Mouse (Mus musculus) adrenal gland, postnatal 25 days (tissue): Measurements from ENCODE around the gene Tmem108. TPM values are rescaled to one million over a fixed set of nuclear protein-coding genes. Genes with fewer than 3 reads are reported as not detected.

Experiments
- DNase-seq: peaks from one replicate; pipeline ENCODE4 v3.0.0; 2021; ENCODE audit warnings: mixed read lengths
- total RNA-seq: library from RNA; stranded (reverse); gene quantifications from 2 replicates; pipeline ENCODE4 v1.2.3, GENCODE M21; 2021

Gene Tmem108
- total RNA-seq, 1 experiment from 2014 or later, result 4.4 TPM

DNA sequence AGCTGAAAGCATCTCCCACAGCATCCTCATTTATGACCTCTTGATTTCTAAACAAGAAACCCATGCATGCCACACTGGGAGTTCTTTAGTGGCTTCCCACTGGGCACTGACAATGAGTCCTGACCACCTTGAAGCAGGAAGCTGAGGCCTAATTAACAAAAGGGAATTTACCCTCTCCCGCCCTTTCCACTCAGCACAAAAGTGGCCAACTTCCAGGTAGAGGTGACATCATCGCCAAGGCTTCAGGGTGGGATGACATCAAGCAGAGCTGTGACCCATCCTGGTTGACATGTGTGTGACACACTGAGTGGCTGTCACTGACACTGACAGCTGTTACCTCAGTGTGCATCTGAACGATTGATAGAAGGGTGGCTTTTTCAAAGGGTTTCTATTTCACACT, 124.8 kb downstream of the Tmem108 start:
- DNase-seq, result no peak

DNA sequence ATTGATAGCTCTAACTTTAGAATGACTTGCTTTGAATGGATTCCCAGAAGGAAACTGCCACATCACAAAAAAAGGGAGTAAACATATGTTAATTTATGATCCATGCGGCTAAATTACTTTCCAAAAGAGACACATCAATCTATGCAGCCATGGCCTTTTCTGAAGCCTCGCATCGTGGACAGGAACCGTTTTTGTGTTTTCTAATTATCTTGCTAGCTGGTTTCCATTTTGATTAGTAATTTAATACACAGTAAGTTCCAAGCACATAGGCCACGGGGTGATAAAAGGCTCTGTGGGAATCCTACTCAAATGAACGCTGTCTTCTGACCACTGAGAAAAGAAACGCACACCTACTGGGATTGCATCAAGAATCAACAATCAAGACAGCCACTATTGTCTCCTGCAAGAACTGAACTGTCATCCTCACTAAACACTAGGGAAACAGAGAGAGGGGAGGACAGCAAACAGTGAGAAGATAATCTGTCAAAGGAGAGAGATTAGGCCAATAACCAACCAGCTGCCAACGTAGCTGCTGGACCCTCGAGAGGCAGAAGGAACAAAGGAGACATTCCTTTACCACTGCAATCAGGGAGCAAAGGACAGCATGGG, 132.7 kb downstream of the Tmem108 start:
- no peak for DNase-seq

- DNase-seq, result no peak
These were observed 134.2 kb downstream of the Tmem108 start for GRCm38 (mm10) chr9:103627404-103627900.

GRCm38 (mm10) chr9:103626156-103626555, 135.5 kb downstream of the Tmem108 start:
- DNase-seq, result no peak

DNA sequence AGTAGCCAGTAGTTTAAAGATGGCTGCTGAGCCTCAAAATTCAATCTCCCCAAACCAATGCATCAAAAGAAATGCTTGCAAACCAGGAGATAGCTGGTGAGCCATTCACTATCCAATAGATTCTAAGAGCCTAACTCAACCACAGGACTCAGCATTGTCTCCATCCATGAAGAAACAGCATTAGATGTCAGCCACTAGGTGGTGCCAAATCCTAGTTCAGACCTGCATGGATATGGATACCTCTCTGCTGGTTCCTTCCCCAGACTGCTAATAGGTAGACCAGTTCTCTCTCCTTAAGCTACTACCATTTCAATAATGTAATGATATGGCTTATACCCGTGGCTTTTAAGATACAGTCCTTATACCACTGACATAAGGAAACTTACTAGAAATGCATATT, 137.0 kb downstream of the Tmem108 start:
- peak; percentile 44 for DNase-seq

- DNase-seq, result no peak
These were observed 137.9 kb downstream of the Tmem108 start for GRCm38 (mm10) chr9:103623560-103624316.

GRCm38 (mm10) chr9:103622988-103623387, 138.6 kb downstream of the Tmem108 start:
- DNase-seq, result no peak

DNA sequence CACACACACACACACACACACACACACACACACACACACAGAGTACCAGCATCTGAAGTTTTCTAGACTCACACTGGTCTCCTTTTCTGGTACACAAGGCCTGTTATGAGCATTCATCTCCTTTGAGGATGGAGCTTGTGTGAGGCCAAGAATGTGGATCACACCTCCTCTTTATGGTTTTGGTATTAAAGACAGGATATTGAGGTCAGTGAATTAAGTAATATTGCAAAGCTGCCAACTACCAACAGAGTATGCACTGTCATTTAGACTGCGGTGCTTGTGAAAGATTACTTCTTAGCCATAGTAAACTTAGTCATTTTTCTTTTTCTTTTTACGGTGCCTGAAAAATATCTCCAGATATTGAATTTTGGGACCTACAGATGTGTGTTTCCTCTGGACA, 139.8 kb downstream of the Tmem108 start:
- no peak for DNase-seq

DNA sequence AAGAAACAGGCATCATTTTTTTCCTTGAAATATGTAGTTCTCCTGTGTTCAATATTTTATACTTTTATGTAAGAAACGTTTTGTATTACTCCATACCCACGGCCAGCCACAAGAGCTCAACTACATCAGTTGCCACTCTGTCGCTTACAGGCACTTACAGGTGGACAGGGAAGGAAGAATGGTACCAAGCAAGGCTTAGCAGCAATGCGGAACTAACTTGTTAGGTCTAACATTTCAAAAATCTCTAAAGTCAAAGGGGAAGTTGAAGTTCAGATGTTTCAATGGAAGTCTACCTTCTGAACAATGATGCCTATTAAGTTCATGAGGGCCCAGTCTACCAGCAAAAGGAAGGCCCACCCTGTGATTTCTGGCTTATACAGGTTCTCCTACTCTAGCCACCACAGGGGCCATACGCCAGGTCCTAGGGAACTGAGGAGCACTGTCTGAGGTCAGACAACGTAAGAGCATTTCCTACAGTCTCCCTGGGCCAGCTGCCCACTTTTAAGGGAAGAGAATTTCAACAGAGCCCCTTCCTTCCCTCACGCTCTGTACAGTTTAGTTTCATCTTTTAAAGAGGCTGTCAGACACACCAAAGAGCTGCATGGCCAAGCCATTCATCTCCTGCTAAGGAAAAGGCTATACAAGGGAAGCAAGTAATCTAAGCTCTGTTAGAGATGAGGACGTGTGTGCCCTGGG, 141.0 kb downstream of the Tmem108 start:
- no peak for DNase-seq

GRCm38 (mm10) chr9:103614260-103614659, 147.4 kb downstream of the Tmem108 start:
- no peak for DNase-seq

DNA sequence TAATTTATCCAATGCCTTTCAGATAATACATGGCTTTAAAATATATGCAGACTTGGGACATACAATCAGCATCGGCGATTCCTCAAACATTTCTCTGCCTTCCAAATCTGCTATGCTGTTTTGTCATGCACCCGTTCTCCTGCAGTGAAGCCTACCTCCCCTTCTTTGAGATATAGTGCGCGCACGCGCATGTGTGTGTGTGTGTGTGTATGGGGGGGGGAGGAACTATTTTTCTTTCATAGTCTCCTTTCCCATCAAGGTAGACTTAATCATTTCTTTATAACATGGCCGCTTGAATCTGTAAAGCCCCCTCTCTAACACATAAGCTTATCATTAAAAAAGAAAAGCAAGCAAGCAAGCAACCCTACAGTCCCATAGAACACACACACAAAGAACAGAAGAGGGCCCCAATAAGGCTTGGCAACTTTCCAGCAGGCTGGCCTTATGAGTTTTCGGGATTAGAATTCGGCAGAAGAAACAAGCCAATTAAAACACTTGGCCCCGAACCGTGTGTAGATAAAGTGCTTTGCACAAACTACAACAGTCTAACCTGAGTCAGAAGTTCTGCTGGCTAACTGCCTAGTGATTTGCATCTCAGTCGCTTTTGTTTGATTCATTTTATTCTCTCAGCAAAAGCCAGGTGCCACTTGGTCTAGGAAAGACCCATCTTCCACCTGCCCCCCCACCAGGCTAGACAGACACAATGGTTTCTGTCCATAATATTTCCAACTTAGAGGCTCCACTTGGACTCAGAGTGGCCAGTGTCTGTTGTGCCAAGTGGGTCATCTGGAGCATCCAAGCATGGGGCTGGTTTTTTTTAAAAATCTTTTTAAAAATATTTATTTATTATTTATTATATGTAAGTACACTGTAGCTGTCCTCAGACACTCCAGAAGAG, 153.2 kb downstream of the Tmem108 start:
- no peak for DNase-seq

DNA sequence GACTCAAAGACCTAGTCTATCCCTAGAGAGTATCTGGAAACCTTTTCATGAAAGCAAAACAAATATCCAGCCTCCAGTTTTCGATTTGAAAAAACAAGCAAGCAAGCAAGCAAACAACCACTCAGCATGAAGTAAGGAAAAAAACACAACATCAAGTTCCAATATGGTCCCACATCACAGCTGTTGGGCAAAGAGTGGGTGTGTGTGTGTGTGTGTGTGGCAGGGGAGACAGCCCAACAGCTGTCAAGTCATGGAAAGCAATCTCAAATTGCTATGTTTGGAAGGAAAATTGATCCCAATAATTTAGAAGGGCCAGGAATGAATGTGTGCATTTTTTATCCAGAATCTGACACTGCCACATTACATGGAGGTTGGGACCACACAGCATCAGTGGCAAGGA, 155.6 kb downstream of the Tmem108 start:
- DNase-seq, result no peak

DNA sequence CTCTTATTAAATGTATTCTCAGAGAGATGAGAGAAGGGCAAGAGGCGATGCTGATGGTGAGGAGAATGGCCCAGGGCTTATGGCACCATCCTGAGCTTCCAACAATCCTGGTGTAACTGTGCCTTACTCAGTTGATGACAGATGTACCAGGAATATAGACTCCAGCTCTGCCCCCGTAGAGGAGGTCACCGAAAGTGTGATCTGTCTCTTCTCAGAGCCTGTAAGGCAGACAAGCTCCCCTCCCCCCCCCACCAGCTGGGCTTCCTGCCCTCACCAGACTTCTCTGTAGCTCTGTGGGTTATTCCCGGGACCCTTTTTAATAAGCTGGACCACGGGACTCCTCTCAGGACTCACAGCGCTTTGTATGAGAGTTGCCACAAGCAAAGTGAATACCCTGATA, 157.8 kb downstream of the Tmem108 start:
- no peak for DNase-seq

GRCm38 (mm10) chr9:103601878-103602277, 159.8 kb downstream of the Tmem108 start:
- DNase-seq, result no peak

- no peak for DNase-seq
These were observed 160.8 kb downstream of the Tmem108 start for GRCm38 (mm10) chr9:103600834-103601233.

GRCm38 (mm10) chr9:103599908-103600307, 161.7 kb downstream of the Tmem108 start:
- DNase-seq, result no peak

DNA sequence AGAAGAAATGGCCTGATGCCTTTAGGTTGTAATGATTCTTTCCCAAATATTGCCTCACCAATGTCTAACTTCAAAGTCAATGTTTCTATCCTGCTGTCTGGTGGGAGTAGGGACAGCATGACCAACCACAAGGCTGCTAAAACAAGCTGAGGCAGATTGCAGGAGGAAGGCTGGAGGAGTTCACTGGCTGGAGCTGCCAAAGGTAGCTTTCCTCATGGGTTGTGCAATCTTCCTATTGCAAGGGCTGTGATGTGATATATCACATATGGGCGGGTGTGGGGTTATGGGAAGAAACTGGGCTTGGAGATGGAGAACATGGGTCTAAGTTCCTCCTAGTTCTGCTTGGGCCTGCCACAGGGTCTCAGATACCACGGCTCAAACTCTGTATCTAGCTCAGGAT, 163.8 kb downstream of the Tmem108 start:
- DNase-seq, result no peak

DNA sequence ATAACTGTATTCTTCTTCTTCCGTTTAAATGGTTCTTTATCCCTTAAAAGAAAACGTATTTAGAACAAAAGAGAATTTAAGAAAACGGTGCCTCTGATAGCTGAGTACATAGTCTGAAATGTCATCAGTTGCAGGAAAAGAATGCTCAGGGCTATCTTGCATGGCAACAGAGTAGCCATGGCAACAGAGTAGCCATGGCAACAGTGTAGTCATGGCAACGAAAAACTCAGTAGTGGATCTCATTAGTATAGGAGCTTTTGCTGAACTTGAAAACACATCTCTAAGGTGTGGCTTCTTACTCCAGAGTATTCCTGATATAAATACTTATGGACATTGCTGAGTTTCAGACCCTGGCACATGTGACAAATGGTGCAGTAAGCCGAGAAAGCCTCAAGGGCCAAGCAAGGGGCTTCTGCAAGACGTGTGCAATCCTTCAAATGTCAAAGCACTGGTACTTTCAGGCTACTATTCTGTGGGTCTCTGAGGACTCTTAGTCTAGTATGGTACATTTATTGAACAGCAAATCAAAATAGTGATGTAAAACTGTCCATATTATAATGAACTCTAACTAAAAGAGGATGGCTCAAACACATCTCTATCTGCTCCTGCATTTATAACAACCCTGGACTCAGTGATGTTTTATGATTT, 166.3 kb downstream of the Tmem108 start:
- DNase-seq, result peak; percentile 38

- DNase-seq, result no peak
These were observed 167.0 kb downstream of the Tmem108 start for GRCm38 (mm10) chr9:103594423-103595189.

GRCm38 (mm10) chr9:103593079-103593478, 168.6 kb downstream of the Tmem108 start:
- no peak for DNase-seq

DNA sequence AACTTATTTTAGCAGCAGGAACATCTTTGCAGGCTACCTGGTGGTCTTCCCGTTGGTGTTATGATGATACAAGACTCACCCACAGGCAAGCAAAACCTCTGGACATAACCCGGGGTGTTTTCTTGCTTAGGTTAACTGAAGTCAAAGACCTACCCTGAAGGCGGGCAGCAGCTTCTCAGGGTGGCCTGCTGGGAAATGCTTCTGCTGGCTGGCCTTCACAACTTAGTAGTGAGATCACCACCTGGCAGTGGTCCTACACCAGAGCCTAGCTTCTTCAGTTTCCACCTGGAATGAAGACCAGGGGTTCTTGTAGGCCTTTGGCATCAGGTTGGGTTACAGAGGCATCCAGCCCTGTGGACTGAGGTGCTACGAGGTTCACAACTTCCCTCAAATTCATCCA, 169.7 kb downstream of the Tmem108 start:
- DNase-seq, result no peak
